Mouse (Mus musculus) kidney, postnatal 25 days (tissue): ENCODE data around the gene Gnpat.

Experiments
- DNase-seq, 2 experiments: peaks; one replicate each; pipeline ENCODE4 v3.0.0; 2021; ENCODE audit warnings: mixed read lengths in 2 of 2

Gnpat gene

DNA sequence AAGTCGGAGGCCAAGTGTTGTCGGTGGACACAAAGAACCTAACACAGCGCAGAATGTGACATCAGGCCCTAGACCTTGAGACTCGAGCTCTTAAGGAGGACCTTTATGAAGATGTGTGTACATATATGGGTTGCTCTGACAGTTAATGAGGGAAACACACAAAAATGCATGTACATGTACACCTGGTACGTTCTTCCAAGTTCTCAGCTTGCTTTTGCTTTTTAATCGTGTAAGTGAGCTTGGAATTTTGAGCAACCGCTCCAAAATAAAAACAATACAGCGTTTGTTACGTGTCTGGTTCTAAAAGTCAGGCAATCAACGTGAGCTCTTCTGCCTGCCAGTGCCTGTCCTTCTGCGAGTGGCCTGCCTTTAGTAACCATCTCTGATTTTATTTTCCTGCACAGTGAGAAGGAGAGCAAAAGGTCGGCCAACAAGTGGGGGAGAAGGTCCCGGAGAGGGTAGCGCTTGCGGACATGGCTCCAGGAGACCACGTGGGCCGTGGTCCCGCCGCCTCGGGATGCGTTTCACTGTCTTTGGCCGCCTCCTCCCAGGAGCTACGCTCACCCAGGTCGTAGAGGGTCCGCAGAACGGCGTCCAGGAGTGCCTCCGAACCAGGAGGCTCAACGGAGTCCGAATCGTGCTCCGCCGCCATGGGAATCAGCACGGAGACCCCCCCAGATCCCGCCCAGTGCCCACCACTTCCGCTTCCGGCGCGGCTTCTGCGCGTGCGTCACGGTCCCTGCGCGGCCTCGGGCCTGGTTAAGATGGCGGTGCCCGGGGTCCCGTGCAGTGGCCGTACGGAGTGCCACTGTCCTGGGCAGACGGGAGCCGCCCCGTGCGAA is at the start of gene Gnpat, which contains the start of gene 2810004N23Rik:
TSS of gene Gnpat (plus strand) at position 713 of the 842 bp plus-strand sequence.
TSS of gene 2810004N23Rik (minus strand) at position 800 of the 842 bp plus-strand sequence.
- DNase-seq: peak; percentile 93 to 96

DNA sequence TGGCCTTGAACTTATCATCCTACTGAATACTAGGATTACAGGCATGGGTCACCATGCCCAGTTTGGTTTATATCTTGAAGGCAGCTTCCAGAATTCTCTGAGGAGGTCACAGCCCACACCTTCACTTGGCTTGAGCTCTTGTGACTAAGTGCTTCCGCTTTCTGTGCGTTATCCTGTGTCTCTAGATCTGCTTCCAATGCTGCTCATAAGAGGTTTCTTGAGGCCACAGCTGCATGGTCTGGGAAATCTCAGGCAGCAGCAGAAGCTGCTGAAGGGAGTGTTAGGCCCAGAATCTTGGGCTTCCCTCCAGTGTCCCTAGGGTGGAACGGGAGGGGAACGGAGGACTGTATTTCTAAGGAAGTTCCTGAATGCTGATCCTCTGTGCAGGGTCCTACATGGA is 49.5 kb upstream of the Gnpat start:
- DNase-seq: no peak

DNA sequence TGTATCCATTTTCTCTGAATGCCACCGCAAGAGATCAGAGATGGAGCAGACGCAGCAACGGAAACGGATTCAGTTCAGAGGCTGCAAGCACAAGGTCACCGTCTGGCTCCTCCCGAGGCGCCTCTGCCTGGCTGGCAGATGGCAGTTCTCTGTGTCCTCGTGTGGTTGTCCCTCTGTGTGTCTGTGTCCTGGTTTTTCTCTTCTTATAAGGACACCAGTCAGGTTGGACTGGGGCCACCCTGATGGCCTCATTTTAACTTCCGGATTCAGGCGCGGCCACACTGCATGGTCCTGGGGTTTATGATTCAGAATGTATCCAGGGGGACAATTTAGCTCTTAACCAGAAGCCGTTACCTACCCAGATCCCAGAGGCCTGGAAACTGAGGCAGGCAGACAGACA is 47.0 kb upstream of the Gnpat start:
- DNase-seq: no peak

DNA sequence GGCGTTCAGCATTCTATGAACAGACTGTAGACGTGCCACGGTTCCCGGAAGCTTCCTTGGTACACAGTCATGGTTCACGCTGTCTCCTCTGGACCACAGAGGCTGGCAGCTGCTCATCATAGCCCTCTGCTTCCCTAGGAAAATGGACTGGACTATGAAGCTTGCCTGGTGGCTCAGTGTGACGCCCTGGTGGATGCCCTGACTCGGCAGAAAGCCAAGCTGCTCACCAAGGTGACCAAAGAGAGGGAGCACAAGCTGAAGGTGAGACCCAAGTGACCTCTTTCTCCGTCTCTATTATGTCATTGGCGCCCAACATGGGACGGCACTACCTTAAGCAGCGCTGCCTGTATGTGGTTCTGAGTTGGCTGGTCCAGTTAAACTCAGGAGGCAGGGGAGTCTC is 46.0 kb upstream of the Gnpat start:
- DNase-seq: no peak

DNA sequence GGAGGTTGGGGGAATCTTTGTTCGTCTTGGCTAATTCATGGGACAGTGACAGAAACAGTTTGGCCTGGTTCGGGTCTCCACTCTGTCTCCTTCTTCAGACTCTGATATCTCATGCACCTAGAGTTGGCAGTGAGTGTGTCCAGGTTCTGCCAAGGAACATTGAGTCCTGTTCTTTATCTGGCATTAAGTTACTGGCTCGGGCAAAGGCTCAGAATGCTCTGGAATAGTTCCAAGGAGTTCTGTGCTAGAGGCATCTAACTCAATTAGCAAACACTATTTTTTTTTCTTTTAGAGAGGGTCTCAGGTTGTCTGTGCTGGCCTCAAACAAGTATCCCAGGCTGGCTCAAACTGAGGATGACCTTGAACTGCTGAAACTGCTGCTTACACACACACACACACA is 45.5 kb upstream of the Gnpat start:
- peak; percentile 19 to 55 for DNase-seq

DNA sequence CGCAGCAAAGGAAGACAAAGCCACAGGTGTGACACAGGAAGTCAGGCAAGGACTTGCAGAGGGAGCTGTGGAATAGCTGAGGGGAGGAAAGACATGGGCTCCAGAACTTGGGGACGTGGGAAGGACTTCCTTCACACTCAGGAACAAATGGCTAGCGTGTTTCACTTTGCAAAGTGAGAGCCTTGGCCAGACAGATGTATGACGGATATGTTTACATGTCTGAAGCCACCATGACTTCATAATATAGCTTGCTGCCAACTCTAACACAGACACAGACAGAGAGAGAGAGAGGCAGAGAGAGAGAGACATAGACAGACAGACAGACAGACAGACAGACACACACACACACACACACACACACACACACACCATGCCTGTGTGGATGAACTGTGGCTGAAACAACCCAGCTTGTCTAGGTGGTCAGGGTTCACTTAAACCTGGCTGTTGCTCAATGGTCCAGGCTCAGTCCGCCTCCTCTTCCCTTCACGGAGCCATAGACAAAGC is 43.2 kb upstream of the Gnpat start:
- DNase-seq: no peak

DNA sequence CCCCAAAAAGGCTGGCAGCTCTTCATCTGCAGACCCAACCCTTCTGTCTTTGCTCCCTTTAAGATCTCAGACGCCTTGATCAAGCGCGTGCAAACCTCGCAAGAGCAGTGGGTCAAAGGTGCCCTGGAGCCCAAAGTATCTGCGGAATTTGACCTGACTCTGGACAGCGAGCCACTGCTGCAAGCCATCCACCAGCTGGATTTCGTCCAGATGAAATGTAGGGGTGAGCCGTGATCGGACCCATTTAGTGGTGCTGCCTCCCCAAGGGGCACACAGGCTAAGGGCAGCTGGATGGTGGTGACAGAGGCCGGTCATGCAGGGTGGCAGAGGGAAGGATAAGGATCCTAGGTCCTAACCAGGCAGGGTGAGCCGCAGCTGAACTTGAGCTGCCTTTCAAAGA is 42.7 kb upstream of the Gnpat start:
- DNase-seq: peak; percentile 74 to 84

DNA sequence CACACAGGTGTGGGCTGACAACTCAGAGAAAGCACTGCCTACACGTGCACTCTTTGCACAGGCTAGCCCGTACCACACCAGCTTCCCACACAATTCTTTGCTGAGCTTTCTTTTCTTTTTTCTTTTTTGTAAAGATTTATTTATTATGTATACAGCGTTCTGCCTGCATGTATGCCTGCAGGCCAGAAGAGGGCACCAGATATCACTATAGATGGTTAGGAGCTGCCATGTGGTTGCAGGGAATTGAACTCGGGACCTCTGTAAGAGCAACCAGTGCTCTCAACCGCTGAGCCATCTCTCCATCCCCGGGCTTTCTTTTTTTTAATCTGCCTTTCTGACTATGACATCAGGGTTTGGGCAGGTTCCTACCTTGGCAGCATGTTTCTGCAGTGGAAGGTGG is 39.3 kb upstream of the Gnpat start:
- no peak for DNase-seq

DNA sequence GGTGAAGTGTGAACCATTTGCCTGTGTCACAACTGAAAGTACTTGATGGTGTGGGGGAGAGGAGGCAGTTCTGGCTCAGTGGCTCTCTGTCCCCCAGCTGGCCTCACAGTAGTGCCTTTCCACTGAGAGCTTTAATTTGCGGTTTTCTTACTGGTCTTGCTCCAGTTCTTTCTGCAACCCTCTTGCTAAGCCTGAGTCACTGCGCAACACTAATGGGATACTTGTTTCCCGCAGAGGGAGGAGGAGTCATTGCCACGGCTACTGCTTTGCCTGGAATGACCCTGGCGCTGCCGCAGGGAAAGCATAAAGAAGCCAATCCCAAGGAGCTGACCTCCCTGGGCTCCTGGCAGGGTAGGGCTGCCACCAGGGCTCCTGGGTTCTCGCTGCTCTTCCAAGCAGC is 36.2 kb upstream of the Gnpat start:
- DNase-seq: peak; percentile 49 to 80

DNA sequence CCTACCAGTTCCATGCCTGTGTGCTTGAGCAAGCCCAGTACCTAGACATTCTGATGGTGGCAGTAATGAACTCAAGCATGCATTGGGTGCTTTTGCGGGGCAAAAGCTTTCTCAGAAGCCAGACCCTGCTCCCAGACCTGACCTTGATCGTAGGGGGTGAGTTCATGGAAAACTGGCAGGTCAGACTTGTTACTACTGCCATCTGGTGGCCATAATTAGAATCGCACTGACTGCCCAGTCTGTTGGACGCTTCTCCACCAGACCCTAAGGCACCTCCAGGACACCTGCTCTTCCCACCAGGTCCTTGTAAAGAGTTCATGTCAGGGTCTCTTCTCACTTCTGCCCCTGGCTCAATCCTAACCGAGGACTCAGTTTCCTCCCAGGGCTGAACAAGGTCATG is 35.4 kb upstream of the Gnpat start:
- DNase-seq: peak; percentile 68 to 78

DNA sequence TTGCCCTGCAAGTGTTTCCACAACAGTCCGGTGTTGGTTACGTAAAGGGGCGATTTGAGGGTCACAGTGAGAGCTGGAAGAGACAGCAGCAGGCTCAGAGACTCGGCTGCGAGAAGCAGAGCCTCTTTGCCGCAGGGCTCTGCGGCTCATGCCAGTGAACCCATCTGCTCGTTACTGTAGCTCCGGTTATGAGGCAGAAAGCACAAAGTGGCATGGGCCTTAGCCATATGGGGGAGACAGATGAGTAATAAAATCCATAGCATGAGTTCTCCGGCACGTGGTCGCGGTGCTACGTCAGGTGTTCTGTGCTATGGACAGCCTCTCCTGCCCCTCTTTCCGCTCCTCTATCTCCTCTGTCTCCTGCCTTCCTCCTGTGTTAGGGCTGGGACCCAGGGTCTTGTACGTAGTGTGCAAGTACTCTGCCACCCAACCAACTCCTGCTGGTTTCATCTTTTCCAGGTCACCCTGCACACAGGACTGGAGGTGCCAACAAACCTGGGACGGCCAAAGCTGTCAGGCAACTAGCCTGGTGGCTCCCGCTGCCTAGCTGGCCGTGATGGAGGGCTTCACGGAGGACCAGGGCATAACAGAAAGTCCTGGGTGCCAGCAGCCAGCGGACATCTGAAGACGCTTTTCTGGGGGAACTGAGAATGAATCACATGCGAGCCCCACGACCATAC is 34.1 kb upstream of the Gnpat start:
- DNase-seq: no peak

DNA sequence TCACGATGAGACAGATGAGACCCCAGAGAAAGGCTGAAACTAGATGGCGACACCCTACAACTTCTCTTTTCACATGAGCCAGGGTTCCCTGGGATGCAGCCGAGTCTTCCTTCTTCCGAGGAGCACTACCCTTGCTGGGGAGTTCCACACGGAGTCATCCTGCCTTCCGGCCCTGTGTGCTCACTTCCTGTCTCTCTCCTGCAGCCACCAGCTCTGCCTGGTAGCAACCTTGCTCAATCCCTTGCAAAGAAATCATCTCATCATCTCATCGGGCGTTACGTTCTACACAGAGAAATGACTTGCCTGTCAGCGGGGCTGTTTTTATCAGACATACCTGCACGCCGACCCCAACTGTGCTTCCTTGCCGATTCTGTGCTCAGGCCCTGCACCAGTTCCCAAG is 32.8 kb upstream of the Gnpat start:
- DNase-seq: no peak

DNA sequence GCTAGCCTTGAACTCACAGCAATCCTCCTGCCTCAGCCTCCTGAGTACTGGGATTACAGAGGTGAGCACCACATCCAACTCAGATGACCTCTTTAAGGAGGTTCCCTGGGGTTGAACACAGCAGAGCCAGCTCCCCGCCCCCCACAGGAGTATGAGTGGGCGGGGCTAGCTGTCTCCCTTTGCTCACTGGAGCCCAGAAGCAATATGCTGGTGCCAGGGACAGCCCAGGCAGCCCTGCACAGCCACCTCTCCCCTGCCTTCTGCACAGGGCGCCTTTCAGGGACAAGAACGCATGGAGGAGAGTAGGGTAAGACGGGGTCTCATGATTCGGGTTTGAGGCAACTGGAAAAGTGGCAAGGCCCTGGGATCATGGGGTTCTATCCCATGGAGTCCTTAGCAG is 31.3 kb upstream of the Gnpat start:
- no peak for DNase-seq

DNA sequence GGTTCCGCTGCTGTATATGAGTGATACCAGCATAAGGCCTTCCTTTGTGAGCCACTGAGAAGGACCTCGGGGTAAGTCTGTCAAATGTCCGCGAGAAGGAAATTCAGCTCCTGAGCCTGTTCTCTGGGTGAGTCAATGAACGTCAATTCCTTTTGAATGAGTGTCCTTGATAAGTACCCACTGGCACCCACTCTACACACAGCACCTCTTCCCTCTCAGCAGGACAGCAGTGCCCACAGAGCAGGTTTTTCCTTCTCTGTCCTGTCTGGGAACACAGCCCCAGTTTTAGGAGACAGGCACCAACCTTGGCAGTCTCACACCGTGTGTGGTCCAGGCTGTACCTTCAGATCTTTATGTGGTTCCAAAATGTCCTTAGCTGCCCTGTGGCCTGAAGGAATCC is 30.9 kb upstream of the Gnpat start:
- no peak for DNase-seq

DNA sequence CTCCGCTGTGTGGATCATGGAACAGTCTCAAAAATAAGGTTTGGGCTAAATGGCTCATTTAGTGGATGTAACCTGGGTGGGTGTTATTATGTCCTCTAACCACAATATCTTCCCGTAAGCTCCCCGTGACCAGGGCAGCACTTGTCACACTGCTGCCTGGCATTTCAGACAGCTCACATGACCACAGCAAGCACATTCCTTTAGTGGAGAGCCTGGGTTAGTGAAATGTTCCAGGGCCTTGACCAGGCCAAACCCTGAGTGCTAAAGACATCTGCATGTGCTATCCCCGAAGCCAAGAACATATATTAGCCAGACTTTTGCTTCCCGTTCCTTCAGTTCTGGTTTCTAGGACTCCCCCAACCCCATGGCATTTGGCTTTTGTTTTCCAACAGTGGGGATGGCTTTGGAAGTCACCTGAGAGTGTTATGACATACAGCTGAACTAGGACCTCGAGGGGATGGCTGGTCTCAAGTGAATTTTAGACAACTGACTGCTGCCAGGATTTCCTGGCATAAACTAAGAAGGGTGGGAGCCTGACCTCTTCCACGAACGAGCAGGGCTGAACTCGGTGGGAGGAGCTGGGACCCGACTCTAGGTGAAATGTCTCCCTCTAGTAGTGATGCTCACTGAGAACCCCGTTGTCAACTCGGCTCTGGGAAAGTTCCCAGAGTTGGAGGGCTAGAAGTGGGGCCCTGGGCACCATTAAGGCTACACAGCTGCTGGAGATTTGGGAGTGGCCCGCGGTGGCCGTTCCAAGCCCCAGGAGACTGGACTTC is 29.2 kb upstream of the Gnpat start:
- DNase-seq: no peak

DNA sequence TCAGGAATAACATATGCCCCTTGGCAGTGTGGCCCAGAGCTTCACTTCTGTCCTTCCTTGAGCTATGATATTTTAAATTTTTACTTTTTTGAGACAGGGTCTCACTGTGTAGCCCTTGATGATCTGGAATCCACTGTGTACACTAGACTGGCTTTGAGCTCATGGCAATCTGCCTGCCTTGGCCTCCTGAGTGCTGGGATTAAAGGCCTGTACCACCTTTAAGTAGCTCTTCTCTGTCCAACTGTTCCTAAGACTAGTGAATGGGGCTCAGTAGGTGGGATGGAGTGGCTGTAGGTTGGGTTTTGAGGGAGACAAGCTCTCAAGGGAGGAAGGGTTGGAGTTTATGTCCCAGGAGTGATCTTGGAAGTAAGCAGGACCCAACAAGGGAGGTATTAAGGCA is 27.0 kb upstream of the Gnpat start:
- no peak for DNase-seq

DNA sequence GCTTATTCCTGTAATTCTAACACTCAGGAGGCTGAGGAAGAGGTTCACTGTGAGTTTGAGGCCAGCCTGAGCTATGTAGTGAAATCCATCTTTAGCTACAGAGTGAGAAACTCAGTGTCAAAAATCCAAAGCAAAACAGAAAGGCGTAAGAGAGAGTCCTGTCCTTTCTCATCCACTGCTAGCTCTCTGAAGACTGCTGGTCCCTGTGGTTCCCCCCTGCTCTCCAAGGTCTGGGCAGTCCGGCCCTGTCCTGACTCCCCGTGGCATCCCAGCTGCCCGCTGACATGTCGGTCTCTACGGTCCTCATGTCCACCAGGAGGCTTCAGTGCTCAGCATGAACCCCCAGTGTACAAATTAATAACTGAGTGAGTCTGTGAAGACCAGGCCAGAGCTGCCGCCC is 26.6 kb upstream of the Gnpat start:
- no peak for DNase-seq

DNA sequence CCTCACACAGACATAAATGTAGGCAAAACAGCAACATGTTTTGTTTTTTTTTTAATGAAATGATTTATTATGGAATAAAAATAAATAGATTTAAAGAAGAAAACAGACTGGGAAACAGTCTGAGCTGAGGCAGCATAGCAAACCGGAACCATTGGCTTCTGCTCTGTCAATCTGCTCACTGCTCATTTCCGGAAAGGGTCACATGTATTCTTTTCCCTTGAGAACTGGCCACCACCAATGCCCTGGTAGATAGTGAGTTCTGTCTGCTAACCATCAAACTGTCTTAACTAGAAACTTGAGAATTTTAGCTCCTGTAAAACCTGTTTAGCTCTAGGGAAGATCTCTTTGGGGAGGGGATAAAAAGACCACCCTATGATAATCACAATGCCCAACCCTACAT is 25.9 kb upstream of the Gnpat start:
- DNase-seq: no peak

DNA sequence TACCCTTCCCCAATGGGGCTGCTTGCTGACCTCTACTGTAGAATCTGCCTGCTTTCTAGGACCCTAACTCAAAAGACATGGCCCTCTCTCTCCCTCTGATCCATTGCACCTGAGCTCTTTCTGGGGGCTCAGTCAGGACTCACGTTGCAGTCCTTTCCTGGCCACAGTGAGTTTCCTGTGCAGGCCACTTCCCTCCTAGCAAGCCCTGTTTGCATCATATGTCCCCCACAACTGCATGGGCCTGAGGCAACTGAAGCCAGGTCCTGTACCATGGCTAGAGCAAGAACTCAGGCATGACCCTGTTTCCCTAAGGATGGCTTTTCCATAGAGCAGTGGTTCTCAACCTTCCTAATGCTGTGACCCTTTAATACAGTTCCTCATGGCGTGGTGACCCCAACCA is 24.9 kb upstream of the Gnpat start:
- no peak for DNase-seq

DNA sequence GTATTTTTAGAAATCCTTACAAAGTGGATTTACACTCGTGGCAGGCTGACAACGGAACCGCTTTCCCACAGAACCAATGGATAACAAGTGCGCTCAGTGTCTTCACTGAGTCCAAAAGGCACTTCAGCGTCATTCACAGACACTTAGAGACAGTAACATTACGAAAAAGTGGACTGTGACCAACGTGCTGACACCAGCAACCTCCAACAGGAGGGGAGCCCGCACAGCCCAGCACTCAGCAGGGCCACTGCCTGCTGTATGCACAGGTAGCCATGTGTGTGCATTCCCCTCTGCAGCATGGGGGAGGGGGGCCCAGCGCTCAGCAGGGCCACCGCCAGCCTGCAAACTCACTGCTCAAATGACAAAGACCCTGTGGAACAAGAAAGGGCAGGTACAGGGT is 23.5 kb upstream of the Gnpat start:
- peak; percentile 12 to 55 for DNase-seq

DNA sequence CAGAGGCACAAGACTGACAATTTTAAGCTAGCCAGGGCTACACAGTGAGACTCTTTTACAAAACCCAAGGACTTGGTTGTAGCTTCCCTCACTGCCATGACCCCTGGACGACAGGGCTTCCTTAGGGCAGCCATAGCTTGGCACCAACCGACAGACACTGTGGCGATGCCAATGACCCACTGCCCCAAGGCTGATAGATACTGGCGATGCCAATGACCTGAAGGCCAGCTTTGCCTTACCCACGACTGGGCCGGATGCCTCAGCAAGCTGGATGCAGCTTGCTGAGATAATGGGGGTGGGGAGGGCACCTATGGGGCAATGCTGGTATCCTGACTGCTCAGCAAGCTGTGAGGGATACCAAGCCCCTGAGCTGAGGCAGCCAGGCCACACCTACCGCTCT is 21.9 kb upstream of the Gnpat start:
- DNase-seq: no peak

DNA sequence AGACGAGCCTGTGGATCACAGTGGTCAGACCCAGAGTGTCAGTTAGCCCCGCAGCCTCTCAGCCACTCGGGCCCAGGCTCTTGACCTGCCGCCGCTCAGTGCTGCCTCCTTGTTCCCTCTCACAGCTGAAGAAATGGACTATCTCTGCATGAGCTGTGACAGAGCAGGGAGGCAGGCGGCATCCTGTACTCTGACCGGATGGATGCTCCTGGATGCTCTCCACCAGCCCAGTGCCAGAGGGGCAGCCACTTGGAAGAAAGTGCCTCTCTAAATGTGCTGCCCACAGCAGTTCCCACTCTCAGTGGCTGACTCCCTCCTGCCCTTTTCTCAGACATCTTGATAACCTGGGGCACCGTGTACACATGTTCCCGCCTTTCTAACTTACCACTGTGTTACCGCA is 21.1 kb upstream of the Gnpat start:
- peak in 1 of 2 experiments; percentile 38 for DNase-seq

DNA sequence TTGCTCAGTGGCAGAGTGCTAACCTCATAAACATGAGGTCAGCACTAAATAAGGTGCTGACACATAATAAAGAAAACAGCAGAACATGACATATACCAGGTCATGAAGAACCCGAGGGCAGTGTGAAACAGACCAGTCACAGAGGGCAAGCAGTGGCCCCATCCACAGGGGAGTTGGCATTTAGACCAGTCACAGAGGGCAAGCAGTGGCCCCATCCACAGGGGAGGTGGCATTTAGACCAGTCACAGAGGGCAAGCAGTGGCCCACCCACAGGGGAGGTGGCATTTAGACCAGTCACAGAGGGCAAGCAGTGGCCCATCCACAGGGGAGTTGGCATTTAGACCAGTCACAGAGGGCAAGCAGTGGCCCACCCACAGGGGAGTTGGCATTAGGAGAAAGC is 19.9 kb upstream of the Gnpat start:
- DNase-seq: peak; percentile 34 to 77
